Mouse (Mus musculus) spleen, embryonic (tissue): Measurements from ENCODE around the gene Amigo2.

Source experiments
- CTCF ChIA-PET: fragments of 350-600 bp; sonication (Branson Sonifier 250); formaldehyde crosslinking; loops from one replicate; lab custom pipeline; 2022; lab: Charles Lee

Gene Amigo2

DNA sequence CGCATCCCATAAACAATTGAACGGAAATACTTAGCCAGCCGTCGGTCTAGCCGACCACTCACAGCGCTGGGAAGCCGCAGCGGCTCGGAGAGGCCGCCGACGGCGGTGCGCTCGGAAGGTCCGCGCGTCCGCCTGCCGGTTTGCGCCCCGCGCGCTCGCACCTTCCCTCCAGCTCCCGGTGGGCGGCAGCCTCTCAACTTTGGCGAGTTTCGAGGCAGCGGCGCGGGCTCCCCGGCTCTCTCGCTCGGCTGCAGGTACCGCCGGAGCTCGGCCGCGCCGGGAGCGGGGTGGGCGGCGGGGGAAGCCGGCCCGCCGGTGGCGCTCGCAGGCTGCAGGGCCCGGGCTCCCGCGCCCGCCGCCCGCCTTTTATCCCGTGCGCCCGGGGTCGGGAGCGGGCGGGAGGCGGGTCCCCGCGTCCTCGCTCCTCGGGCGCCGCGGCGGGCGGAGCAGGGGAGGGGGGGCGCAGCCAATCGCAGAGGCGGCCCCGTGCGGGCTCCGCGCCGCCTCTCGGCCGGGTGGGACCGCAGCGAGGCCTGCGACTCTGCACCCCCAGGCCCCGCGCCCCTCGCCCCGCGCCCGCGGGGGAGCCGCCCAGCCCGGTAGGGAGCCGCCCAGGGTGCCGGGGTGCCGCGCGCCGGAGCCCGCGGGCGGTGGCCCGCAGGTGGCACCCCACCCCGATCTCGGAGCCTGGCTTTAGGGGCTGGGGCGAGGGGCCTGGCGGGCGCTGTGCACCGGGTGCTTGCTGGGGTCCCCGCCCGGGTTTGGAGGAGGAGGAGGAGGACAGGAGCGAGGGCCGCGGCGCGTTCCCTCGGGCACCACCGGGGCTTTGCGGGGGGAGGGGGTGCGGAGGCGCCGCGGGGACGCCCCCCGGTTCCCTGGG is at the start of gene Amigo2, which contains the start of gene Pced1b:
Gene Amigo2 (minus strand): TSS at position 377 of the 880 bp plus-strand sequence.
Gene Pced1b (plus strand): TSS at position 197 of the 880 bp plus-strand sequence.
- CTCF ChIA-PET: interaction anchor here (0.6 kb wide), 1 partner anchor 1356 kb away, joined by 21 read pairs; no protein-coding TSS in a partner anchor

DNA sequence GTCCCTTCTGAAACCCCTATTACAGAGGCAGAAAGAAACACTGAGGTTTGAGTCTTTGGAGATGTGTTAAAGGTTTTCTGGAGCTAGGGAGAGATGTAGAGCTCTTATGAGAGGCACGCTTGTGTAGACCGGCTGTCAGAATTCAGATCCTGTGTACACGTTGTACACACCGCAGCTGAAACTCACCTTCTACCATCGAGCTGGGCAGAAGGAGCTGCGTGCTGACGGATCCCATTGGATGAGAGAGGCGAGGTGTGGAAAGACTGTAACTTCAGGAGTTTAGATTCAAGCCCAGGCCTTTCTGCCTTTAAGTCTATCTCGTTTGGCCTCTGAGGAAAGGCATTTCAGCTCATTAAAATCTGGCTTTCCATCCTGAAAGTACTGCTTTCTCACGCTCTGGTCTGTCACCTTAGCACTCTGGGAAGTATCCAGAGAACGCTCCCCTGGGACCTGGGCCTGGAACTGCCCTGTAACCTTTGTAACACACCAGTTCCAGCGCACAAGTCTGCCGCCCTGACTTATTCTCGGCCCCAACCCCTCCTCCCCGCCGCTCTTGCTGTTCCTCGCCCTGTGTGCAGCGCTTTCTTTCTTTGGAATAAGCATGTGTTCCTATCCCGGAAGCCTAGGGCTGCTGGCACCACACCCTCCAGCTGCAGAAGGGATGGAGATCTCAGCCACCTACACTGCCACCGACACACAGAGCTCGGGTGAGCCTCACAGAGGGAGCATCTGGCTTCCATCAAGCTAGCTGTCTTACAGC is 44.4 kb upstream of the Amigo2 start:
- CTCF ChIA-PET: no interaction called here

DNA sequence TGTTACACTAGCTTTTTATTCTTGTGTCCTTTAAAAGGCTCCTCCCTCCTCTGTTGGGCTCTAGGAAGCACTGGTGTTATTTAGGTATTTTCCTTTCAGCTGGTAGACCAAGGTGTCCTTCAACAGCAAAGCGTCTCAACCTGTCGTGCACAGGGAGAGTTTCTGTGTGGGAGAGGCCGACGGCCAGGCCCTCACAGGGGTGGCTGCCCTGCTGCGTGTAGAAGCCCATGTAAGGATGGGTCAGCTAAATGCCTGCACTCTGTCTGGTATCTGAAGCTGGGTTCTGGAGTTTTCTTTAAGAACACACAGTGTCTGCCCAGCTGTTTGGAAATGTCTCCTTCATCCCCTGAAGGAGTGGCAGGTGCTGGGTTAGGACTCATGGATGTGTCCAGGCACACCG is 43.3 kb upstream of the Amigo2 start:
- CTCF ChIA-PET: no interaction called here

DNA sequence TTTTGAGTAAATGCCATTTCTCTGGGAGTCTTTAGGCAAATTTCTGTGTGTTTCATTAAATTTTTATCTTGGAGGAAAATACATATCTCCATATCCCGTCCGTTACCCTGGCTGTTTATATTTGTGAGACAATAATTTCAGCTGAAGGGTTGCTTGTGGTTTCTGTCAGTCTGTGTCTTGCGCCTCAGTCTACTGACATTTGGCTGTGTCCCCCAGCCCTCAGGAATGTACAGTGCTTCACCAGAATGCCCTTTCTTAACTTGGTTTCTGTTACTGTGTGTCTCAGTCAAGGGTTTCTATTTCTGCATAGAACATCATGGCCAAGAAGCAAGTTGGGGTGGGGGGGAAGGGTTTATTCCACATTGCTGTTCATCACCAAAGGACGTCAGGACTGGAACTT is 42.1 kb upstream of the Amigo2 start:
- CTCF ChIA-PET: no interaction called here

- CTCF ChIA-PET: no interaction called here
Measured at GRCm38 (mm10) chr15:97288690-97289089, 41.6 kb upstream of the Amigo2 start.

- CTCF ChIA-PET: interaction anchor here (1.0 kb wide), 1 partner anchor 15 kb away, joined by 3 read pairs; no protein-coding TSS in a partner anchor
Measured at GRCm38 (mm10) chr15:97287436-97288143, 40.5 kb upstream of the Amigo2 start.

DNA sequence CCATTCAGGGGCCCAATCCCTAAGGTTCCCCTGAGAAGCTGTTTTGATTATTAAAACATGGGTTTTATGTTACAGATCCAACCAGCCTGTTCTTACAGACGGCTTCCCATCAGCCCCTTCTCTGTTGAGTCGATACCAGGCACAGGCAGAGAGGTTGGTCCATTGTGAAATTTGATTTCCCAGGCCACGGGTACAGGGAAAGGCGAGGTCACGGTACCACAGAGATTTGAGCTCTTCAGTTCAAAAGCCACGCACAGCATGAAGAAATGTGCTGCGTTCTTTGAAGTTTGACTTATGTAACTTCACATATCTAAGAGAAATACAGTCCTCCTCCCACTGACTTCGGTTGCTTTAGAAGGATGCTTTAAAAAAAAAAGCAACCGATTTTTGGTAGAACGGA is 39.6 kb upstream of the Amigo2 start:
- CTCF ChIA-PET: interaction anchor here (0.7 to 1.0 kb wide), 2 partner anchors 16 to 57 kb away, joined by 3 to 4 read pairs; no protein-coding TSS in a partner anchor

DNA sequence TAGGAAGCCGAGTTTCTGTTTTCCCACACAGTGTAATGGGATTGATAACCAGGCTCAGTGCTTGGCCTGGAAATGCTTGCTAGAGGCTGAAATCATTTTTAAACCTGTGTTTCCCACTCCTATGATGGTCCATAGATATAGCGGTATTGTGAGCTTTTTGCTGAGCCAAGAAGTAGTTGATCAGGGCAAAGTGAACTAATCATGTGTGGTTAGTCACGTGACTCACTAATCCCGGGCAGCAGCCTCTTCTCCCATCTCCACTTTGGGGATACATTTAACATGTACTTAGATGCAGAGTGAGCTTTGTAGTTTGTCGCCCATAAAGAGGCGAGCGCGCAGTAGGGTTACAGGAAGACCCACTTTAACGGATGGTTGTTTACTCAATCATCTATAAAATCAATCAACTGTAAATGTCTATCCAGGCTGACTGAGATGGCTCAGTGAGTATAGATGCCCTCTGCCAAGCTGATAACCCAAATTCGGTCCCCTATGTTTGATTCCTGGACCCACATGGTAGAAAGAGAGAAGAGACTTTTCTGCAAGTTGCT is 38.7 kb upstream of the Amigo2 start:
- CTCF ChIA-PET: interaction anchor here (0.7 kb wide), 1 partner anchor 183 kb away, joined by 3 read pairs; no protein-coding TSS in a partner anchor

- CTCF ChIA-PET: no interaction called here
Measured at GRCm38 (mm10) chr15:97284201-97284600, 37.1 kb upstream of the Amigo2 start.

GRCm38 (mm10) chr15:97282572-97282881 is 35.4 kb upstream of the Amigo2 start:
- CTCF ChIA-PET: no interaction called here

GRCm38 (mm10) chr15:97281712-97282571 is 34.9 kb upstream of the Amigo2 start:
- CTCF ChIA-PET: no interaction called here

DNA sequence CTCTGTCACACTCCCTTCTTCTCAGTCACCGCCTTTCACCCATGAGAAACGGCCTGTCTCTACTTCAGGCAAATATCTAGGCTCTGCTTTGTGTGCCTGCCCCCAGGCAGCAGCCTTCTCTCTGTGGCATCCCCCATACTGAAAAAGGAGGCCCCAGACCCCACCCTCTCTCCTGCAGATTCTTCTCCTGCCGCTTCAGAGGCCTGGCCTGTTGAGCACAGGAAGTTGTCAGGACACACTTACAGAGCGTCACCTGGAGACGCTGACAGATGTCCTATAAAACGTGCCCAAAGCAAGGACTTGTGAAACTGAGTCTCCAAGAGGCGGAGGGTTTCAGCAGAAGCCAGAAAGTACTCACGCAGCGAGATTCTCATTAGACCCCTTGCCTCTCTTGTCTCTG is 33.7 kb upstream of the Amigo2 start:
- CTCF ChIA-PET: no interaction called here

- CTCF ChIA-PET: no interaction called here
Measured at GRCm38 (mm10) chr15:97280131-97280530, 33.0 kb upstream of the Amigo2 start.

GRCm38 (mm10) chr15:97278340-97278948 is 31.4 kb upstream of the Amigo2 start:
- CTCF ChIA-PET: interaction anchor here (0.9 kb wide), 1 partner anchor 42 kb away, joined by 3 read pairs; no protein-coding TSS in a partner anchor

- CTCF ChIA-PET: interaction anchor here (0.5 to 0.6 kb wide), 2 partner anchors 30 to 513 kb away, joined by 3 to 13 read pairs; no protein-coding TSS in a partner anchor
Measured at GRCm38 (mm10) chr15:97277328-97277727, 30.2 kb upstream of the Amigo2 start.

DNA sequence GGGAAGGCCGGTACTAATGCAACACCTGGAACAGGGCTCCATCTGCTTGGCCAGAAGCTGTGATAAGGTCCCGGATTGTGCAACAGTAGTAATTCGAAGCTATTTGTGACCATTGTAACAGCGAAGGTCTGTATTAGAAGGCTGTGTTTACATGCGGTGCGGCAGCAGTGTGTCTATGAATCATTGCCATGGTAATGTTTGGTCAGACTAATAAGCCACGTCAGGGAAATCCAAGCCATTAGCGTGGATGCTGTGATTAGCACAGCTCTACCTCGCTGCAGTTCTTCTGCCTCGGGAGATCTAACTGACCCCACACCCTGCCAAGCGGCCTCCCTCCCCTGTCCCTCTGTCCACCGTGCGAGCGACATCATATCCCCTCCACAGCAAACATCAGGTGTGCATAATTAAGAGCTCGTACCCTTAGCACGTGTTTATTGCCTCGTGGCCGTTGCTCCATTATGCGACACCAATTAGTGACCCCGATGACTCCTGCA is 29.6 kb upstream of the Amigo2 start:
- CTCF ChIA-PET: interaction anchor here (0.6 kb wide), 1 partner anchor 31 kb away, joined by 13 read pairs; no protein-coding TSS in a partner anchor

DNA sequence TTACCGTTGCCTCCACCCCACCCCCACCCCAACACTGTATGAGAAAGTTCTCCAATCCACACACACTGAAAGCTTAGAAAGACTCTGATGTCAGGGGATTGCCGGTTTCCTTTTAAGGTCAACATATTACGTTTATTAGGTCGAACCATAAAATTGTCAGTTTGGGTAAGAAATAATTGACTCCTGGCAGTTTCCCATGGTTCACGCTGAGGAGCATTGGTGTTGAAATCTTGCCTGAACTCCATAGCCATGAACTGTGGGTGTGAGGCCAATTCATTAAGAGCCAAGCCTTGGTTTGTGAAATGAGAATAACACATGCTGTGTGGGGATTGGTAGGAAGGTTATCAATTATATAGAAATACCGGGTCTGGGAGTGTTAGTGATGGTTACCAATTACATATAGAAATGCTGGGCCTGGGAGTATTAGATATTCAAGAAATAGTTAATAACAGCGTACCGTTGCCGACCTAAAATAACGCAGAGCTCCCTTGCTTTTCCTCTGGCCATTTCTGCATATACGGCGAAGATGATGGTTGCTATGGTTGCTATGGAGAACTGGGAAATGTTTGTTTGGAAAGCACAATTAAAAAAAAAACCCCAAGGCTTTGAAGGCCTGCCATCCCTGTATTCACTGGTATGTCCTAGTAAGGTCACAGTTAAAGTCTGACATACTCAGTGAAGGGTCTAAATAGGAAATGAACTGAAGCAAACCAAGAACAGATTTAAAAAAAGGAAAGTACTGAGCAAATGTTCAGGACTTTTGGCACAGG is 28.7 kb upstream of the Amigo2 start:
- CTCF ChIA-PET: interaction anchor here (0.7 kb wide), 1 partner anchor 30 kb away, joined by 3 read pairs; no protein-coding TSS in a partner anchor

- CTCF ChIA-PET: no interaction called here
Measured at GRCm38 (mm10) chr15:97272831-97273230, 25.7 kb upstream of the Amigo2 start.
